Mouse (Mus musculus) G1E (cell line): Measurements from ENCODE around the gene Fgfr2. TPM values are rescaled to one million over a fixed set of nuclear protein-coding genes. Genes with fewer than 3 reads are reported as not detected.

Experiments used
- ATAC-seq: 2 replicates; pipeline ENCODE4 v1.8.0; 2016; ENCODE audit warnings: mild to moderate bottlenecking; ENCODE audit not compliant: insufficient number of reproducible peaks, poor library complexity, low FRiP score, severe bottlenecking; ENCODE audit errors: extremely low read depth
- DNase-seq: peaks from one replicate; pipeline ENCODE4 v3.0.0; 2012; ENCODE audit warnings: low spot score
- H3K27me3 ChIP-seq: 2 replicates; pipeline ENCODE4 v1.6.1; 2012; ENCODE audit warnings: mild to moderate bottlenecking, low read length, inconsistent platforms; ENCODE audit not compliant: insufficient read depth
- H3K36me3 ChIP-seq: replicated peaks from 2 replicates; pipeline ENCODE3; 2012; ENCODE audit warnings: mild to moderate bottlenecking, inconsistent platforms
- H3K4me1 ChIP-seq: 2 replicates; pipeline ENCODE4 v1.6.1; 2012; ENCODE audit warnings: low read depth, low read length, inconsistent platforms, mixed read lengths; ENCODE audit not compliant: insufficient read depth
- H3K4me3 ChIP-seq: 2 replicates; pipeline ENCODE4 v1.5.1; 2012; ENCODE audit warnings: low read depth, mild to moderate bottlenecking, inconsistent platforms, low read length, moderate library complexity, mixed read lengths
- H3K9me3 ChIP-seq: replicated peaks from 2 replicates; pipeline ENCODE4 v1.6.1; 2012; ENCODE audit warnings: inconsistent platforms
- CTCF ChIP-seq: IDR thresholded peaks from 2 replicates; pipeline ENCODE4 v1.5.1; 2012; ENCODE audit warnings: low read depth, low read length, inconsistent platforms, mixed read lengths
- GATA1 ChIP-seq: IDR thresholded peaks from 2 replicates; pipeline ENCODE4 v1.6.1; 2012; ENCODE audit warnings: borderline replicate concordance, low read length, inconsistent platforms, mixed read lengths
- GATA2 ChIP-seq: IDR thresholded peaks from 2 replicates; pipeline ENCODE4 v1.6.1; 2012; ENCODE audit warnings: low read depth, low read length, inconsistent platforms, borderline replicate concordance
- POLR2AphosphoS5 ChIP-seq: IDR thresholded peaks from 2 replicates; pipeline ENCODE4 v1.6.1; 2012; ENCODE audit warnings: low read depth, low read length, inconsistent platforms; ENCODE audit not compliant: insufficient replicate concordance
- TAL1 ChIP-seq: conservative IDR thresholded peaks from 2 replicates; pipeline ENCODE4 v1.6.1; 2012; ENCODE audit warnings: low read depth, low read length, inconsistent platforms, mixed read lengths
- polyA plus RNA-seq: library from polyadenylated mRNA; stranded (reverse); fragments of >175 nt; gene quantifications from 2 replicates; pipeline ENCODE4 v1.2.3, GENCODE M21; 2012
- total RNA-seq, 2 experiments: library from RNA; stranded (forward) in 1 of 2; stranded (reverse) in 1 of 2; fragments of 200-1000 nt in 1 of 2; fragments of >200 nt in 1 of 2; fragmentation: Nextera tagmentation in 1 of 2; gene quantifications; 2 replicates each; pipeline ENCODE4 v1.2.3; 2014 to 2017

Fgfr2 gene
- total and polyA plus RNA-seq, 3 experiments: 0.22 TPM; not detected in 2

- Histone ChIP-seq H3K9me3 (peaks cover 53% of the 10 kb centered on the region), H3K27me3 (no peaks in the 10 kb centered on the region), H3K4me1 (no peaks in the 10 kb centered on the region), H3K36me3 (no peaks in the 10 kb centered on the region), H3K4me3 (no peak overlapping the region)
- DNase-seq (no peak), ATAC-seq (no peak)
- TF ChIP-seq POLR2AphosphoS5 (no peak), TAL1 (no peak), GATA1 (no peak)
These were observed 736.8 kb downstream of the Fgfr2 start for GRCm38 (mm10) chr7:132386316-132386715.

- H3K9me3 ChIP-seq: peaks cover 51% of the 10 kb centered on the region
- H3K4me1 ChIP-seq: no peaks in the 10 kb centered on the region
- H3K27me3 ChIP-seq: no peaks in the 10 kb centered on the region
- no peak overlapping the region for H3K4me3 ChIP-seq
- no peak for TF ChIP-seq GATA2
- no peak for TF ChIP-seq POLR2AphosphoS5
- no peak for TF ChIP-seq GATA1
- no peak for TF ChIP-seq CTCF
- TF ChIP-seq TAL1: no peak
- H3K36me3 ChIP-seq: no peaks in the 10 kb centered on the region
- DNase-seq (no peak), ATAC-seq (no peak)
These were observed 737.6 kb downstream of the Fgfr2 start for GRCm38 (mm10) chr7:132385456-132386130.

GRCm38 (mm10) chr7:132384736-132385455, 738.3 kb downstream of the Fgfr2 start:
- H3K36me3 ChIP-seq: no peaks in the 10 kb centered on the region
- no peak for ATAC-seq
- H3K4me1 ChIP-seq: no peaks in the 10 kb centered on the region
- no peak for DNase-seq
- peaks cover 48% of the 10 kb centered on the region for H3K9me3 ChIP-seq
- no peaks in the 10 kb centered on the region for H3K27me3 ChIP-seq
- no peak overlapping the region for H3K4me3 ChIP-seq
- no peak for TF ChIP-seq GATA1
- no peak for TF ChIP-seq POLR2AphosphoS5
- no peak for TF ChIP-seq GATA2
- TF ChIP-seq CTCF: no peak

GRCm38 (mm10) chr7:132380634-132381336, 742.4 kb downstream of the Fgfr2 start:
- Histone ChIP-seq H3K4me1 (no peaks in the 10 kb centered on the region), H3K27me3 (no peaks in the 10 kb centered on the region), H3K9me3 (peaks cover 59% of the 10 kb centered on the region), H3K36me3 (no peaks in the 10 kb centered on the region), H3K4me3 (no peak overlapping the region)
- TF ChIP-seq GATA1 (no peak), GATA2 (no peak), CTCF (no peak), TAL1 (no peak), POLR2AphosphoS5 (no peak)
- DNase-seq (no peak), ATAC-seq (no peak)

- DNase-seq (no peak), ATAC-seq (no peak)
- no peaks in the 10 kb centered on the region for H3K36me3 ChIP-seq
- no peaks in the 10 kb centered on the region for H3K27me3 ChIP-seq
- peaks cover 66% of the 10 kb centered on the region for H3K9me3 ChIP-seq
- H3K4me1 ChIP-seq: no peaks in the 10 kb centered on the region
- no peak overlapping the region for H3K4me3 ChIP-seq
- TF ChIP-seq GATA1 (no peak), TAL1 (no peak), GATA2 (no peak), POLR2AphosphoS5 (no peak), CTCF (no peak)
These were observed 745.2 kb downstream of the Fgfr2 start for GRCm38 (mm10) chr7:132377913-132378312.

- ATAC-seq: no peak
- Histone ChIP-seq H3K9me3 (peaks cover 64% of the 10 kb centered on the region), H3K27me3 (no peaks in the 10 kb centered on the region), H3K4me1 (no peaks in the 10 kb centered on the region), H3K36me3 (no peaks in the 10 kb centered on the region), H3K4me3 (no peak overlapping the region)
- DNase-seq: no peak
- TF ChIP-seq TAL1 (no peak), CTCF (no peak), POLR2AphosphoS5 (no peak), GATA1 (no peak), GATA2 (no peak)
These were observed 749.4 kb downstream of the Fgfr2 start for GRCm38 (mm10) chr7:132373594-132374378.
